In genomic region chr10:95457367-95458049, GRCm38 (mm10) we compare ENCODE assay signal across 22 mouse cellular contexts. TPM values are rescaled to one million over a fixed set of nuclear protein-coding genes. Genes with fewer than 3 reads are reported as not detected.
DNase-seq lines count a peak whose midpoint lies in the region; ATAC-seq and TF ChIP-seq lines count a peak whose summit lies in the region.
"Had no signal": no experiment of that assay in that cellular context is flagged by ENCODE, and none has a peak within 500 bp of the region (broad histone marks: within the 10 kb centered on the region; RNA-seq: fewer than 3 reads in every experiment).

No protein-coding gene starts in this region.

- DNase-seq in layer of hippocampus, adult 9-11 months = peak; percentile 12
- no peak for DNase-seq in layer of hippocampus, adult 11-12 months (ENCODE audit: low spot score)
- DNase-seq in ES-E14 (ENCODE audit: low read depth, low spot score) = no peak
- DNase-seq in brain, embryonic 14.5 days (ENCODE audit: low read depth) = peak; percentile 39
- DNase-seq in embryonic facial prominence, embryonic 10.5 days (ENCODE audit: low spot score) = no peak
- no peak for DNase-seq in cerebellum, adult 11 months
- DNase-seq: cerebellum, adult 2 months; cerebellum, postnatal 36 days; embryo, embryonic 11 days; gastrocnemius, adult 2 months; heart, postnatal 36 days; kidney, adult 8-10 months; kidney, postnatal 10 days; liver, postnatal 0 days; thymus, postnatal 36 days had no signal

- no peak overlapping the region for H3K27ac ChIP-seq in ES-E14 (ENCODE audit: insufficient read depth, low read depth, low read length, poor library complexity, severe bottlenecking)
- peak overlapping the region; percentile 77 for H3K27ac ChIP-seq in stomach, embryonic 16.5 days (ENCODE audit: low read length)
- H3K27ac ChIP-seq in embryonic facial prominence, embryonic 10.5 days (replicated peaks) = no peak overlapping the region
- H3K27ac ChIP-seq: gastrocnemius, adult 2 months; heart, embryonic 15.5 days; hindbrain, embryonic 15.5 days; limb, embryonic 12.5 days; macrophage; midbrain, embryonic 12.5 days had no signal

- H3K4me2 ChIP-seq in stomach, embryonic 16.5 days (ENCODE audit: low read depth, low read length) = no peak overlapping the region
- H3K4me2 ChIP-seq: heart, embryonic 15.5 days; hindbrain, embryonic 15.5 days; limb, embryonic 12.5 days; liver, embryonic 11.5 days; midbrain, embryonic 12.5 days had no signal

- in situ Hi-C loops in ES-E14 (cut with MboI; ENCODE audit: low sequenced_read_pairs in 2 of 2, unreplicated experiment in 2 of 2) = loop anchor here in 1 of 2 experiments (25.0 kb wide), 1 partner anchor 770 kb away; the partner anchor contains the start of gene Cep83

- no peak for TF ChIP-seq CTCF in brain, embryonic 14.5 days (IDR thresholded peaks at IDR 0.05; ENCODE audit: borderline replicate concordance, extremely low read depth, insufficient read depth, insufficient read length)

- peak overlapping the region in 1 of 2 experiments; percentile 27; a peak in 2 of 4 replicates for H3K4me3 ChIP-seq in ES-E14 (ENCODE audit: insufficient read depth in 1 of 2, low read depth in 1 of 2, low read length in 2 of 2, poor library complexity in 1 of 2, severe bottlenecking in 1 of 2)
- H3K4me3 ChIP-seq in stomach, embryonic 16.5 days (replicated peaks; ENCODE audit: low read length) = no peak overlapping the region
- no peak overlapping the region for H3K4me3 ChIP-seq in embryonic facial prominence, embryonic 10.5 days
- H3K4me3 ChIP-seq: gastrocnemius, adult 2 months; heart, embryonic 15.5 days; hindbrain, embryonic 15.5 days; limb, embryonic 12.5 days; midbrain, embryonic 12.5 days had no signal

- no peaks in the 10 kb centered on the region for H3K27me3 ChIP-seq in stomach, embryonic 16.5 days (ENCODE audit: control insufficient read depth, insufficient read depth, low read length)
- H3K27me3 ChIP-seq in embryonic facial prominence, embryonic 10.5 days (replicated peaks; ENCODE audit: low read depth, poor library complexity, severe bottlenecking) = no peaks in the 10 kb centered on the region
- H3K27me3 ChIP-seq: heart, embryonic 15.5 days; hindbrain, embryonic 15.5 days; limb, embryonic 12.5 days; midbrain, embryonic 12.5 days had no signal

- H3K9ac ChIP-seq in ES-E14 (ENCODE audit: insufficient read depth, low read depth, low read length, poor library complexity, severe bottlenecking) = no peak overlapping the region
- H3K9ac ChIP-seq in stomach, embryonic 16.5 days (ENCODE audit: low read length) = no peak overlapping the region
- H3K9ac ChIP-seq: heart, embryonic 15.5 days; hindbrain, embryonic 15.5 days; limb, embryonic 12.5 days; liver, postnatal 0 days; midbrain, embryonic 12.5 days had no signal

- peaks cover 17% of the 10 kb centered on the region in 2 experiments for H3K4me1 ChIP-seq in ES-E14 (ENCODE audit: control insufficient read depth in 2 of 2, insufficient read depth in 2 of 2, low read length in 2 of 2, poor library complexity in 1 of 2)
- H3K4me1 ChIP-seq in stomach, embryonic 16.5 days (ENCODE audit: control insufficient read depth, insufficient read depth, low read length) = no peaks in the 10 kb centered on the region
- H3K4me1 ChIP-seq in embryonic facial prominence, embryonic 10.5 days = no peaks in the 10 kb centered on the region
- H3K4me1 ChIP-seq: heart, embryonic 15.5 days; hindbrain, embryonic 15.5 days; limb, embryonic 12.5 days; midbrain, embryonic 12.5 days had no signal

- no peak for TF ChIP-seq POLR2A in brain, embryonic 14.5 days (IDR thresholded peaks at IDR 0.05; ENCODE audit: borderline replicate concordance, extremely low read depth, insufficient read depth, insufficient read length, poor library complexity, severe bottlenecking)

- WGBS in stomach, embryonic 16.5 days = 76% methylated on average over 8 of the region's 8 CpGs
- WGBS in embryonic facial prominence, embryonic 10.5 days = 88% methylated on average over 8 of the region's 8 CpGs

- H3K9me3 ChIP-seq in ES-E14 (ENCODE audit: control insufficient read depth, insufficient read depth, low read depth, low read length) = no peaks in the 10 kb centered on the region
- H3K9me3 ChIP-seq in stomach, embryonic 16.5 days (replicated peaks; ENCODE audit: control insufficient read depth, low read length) = no peaks in the 10 kb centered on the region
- no peaks in the 10 kb centered on the region for H3K9me3 ChIP-seq in embryonic facial prominence, embryonic 10.5 days
- H3K9me3 ChIP-seq: heart, embryonic 15.5 days; hindbrain, embryonic 15.5 days; limb, embryonic 12.5 days; midbrain, embryonic 12.5 days had no signal

- ATAC-seq in stomach, embryonic 16.5 days (ENCODE audit: insufficient read depth, low FRiP score) = no peak
- ATAC-seq: liver, postnatal 0 days had no signal

- peaks cover 3% of the 10 kb centered on the region; the same call in 1 of the 2 replicates for H3K36me3 ChIP-seq in ES-E14 (ENCODE audit: control insufficient read depth, insufficient read depth, low read length, poor library complexity, severe bottlenecking)
- H3K36me3 ChIP-seq in stomach, embryonic 16.5 days (ENCODE audit: control insufficient read depth, insufficient read depth, low read length) = no peaks in the 10 kb centered on the region
- no peaks in the 10 kb centered on the region for H3K36me3 ChIP-seq in embryonic facial prominence, embryonic 10.5 days (replicated peaks)
- H3K36me3 ChIP-seq: heart, embryonic 15.5 days; hindbrain, embryonic 15.5 days; limb, embryonic 12.5 days; midbrain, embryonic 12.5 days had no signal

TF ChIP-seq in ES-E14, 5 proteins besides CTCF, POLR2A, EP300 and RAD21:
- TF ChIP-seq ZC3H11A (IDR thresholded peaks at IDR 0.05; ENCODE audit: borderline replicate concordance, low read depth, low read length) = no peak
- TF ChIP-seq MAFK (IDR thresholded peaks at IDR 0.05; ENCODE audit: insufficient read depth, low read depth, low read length) = 0 out of 2 replicates have a peak, but pooled peaks have one; percentile 6

RNA-seq across cellular contexts. Expression of gene Socs2, which starts 40.5 kb away (rescaled TPM):
- total RNA-seq in ES-E14 (2012; rRNA removed) = 46.3 and 102 TPM in 2 replicates
- 57.4 and 59.4 TPM in 2 replicates for polyA plus RNA-seq in brain, embryonic 14.5 days (2012; rRNA removed)
- polyA plus RNA-seq in stomach, embryonic 16.5 days (2015; fragmentation: Nextera tagmentation; extraction: Ambion mirVana) = 24.3 and 27.0 TPM in 2 replicates
- 36.1 and 46.7 TPM in 2 replicates for polyA plus RNA-seq in embryonic facial prominence, embryonic 10.5 days (2016; fragmentation: Nextera tagmentation; extraction: Ambion mirVana)

RNA-seq across cellular contexts. Expression of gene Mrpl42, which starts 44.2 kb away (rescaled TPM):
- total RNA-seq in ES-E14 (2012; rRNA removed) = 134 and 163 TPM in 2 replicates
- polyA plus RNA-seq in brain, embryonic 14.5 days (2012; rRNA removed) = 138 and 177 TPM in 2 replicates
- 309 and 318 TPM in 2 replicates for polyA plus RNA-seq in stomach, embryonic 16.5 days (2015; fragmentation: Nextera tagmentation; extraction: Ambion mirVana)
- polyA plus RNA-seq in embryonic facial prominence, embryonic 10.5 days (2016; fragmentation: Nextera tagmentation; extraction: Ambion mirVana) = 364 and 380 TPM in 2 replicates

RNA-seq across cellular contexts. Expression of gene Ube2n, which starts 57.4 kb away (rescaled TPM):
- 88.6 and 102 TPM in 2 replicates for total RNA-seq in ES-E14 (2012; rRNA removed)
- polyA plus RNA-seq in brain, embryonic 14.5 days (2012; rRNA removed) = 231 and 242 TPM in 2 replicates
- polyA plus RNA-seq in stomach, embryonic 16.5 days (2015; fragmentation: Nextera tagmentation; extraction: Ambion mirVana) = 291 and 302 TPM in 2 replicates
- 439 and 441 TPM in 2 replicates for polyA plus RNA-seq in embryonic facial prominence, embryonic 10.5 days (2016; fragmentation: Nextera tagmentation; extraction: Ambion mirVana)

Comparison
In these comparisons a context has a peak if more than half of its experiments do, and no peak if none do; other contexts are left out.
1. DNase-seq: peak in layer of hippocampus, adult 9-11 months (single experiment) and brain, embryonic 14.5 days (single experiment); none in layer of hippocampus, adult 11-12 months (single experiment), ES-E14 (single experiment), embryonic facial prominence, embryonic 10.5 days (single experiment) and cerebellum, adult 11 months (single experiment).